Mouse (Mus musculus) kidney, postnatal 0 days (tissue): Measurements from ENCODE around the gene Grip1. TPM values are rescaled to one million over a fixed set of nuclear protein-coding genes. Genes with fewer than 3 reads are reported as not detected.
A peak's percentile ranks its signal among the peaks of the same experiment; 100 is the strongest.

ENCODE experiments used
- ATAC-seq: fragments of 200-750 bp; cut with Nextera tagmentation; replicated peaks from 2 replicates; pipeline ENCODE4 v1.8.0; 2017; ENCODE audit warnings: low read depth, moderate number of reproducible peaks, moderate TSS enrichment, moderate library complexity; ENCODE audit not compliant: low FRiP score
- DNase-seq: peaks from one replicate; pipeline ENCODE4 v3.0.0-alpha.2; 2016; ENCODE audit warnings: low spot score
- H3K27ac ChIP-seq: fragments of 300-500 bp; sonication (generic); 2 replicates; pipeline ENCODE4 v1.5.1; 2014; ENCODE audit warnings: mild to moderate bottlenecking
- H3K27me3 ChIP-seq: fragments of 300-500 bp; sonication (generic); 2 replicates; pipeline ENCODE4 v1.6.1; 2014; ENCODE audit warnings: low read length, mixed read lengths; ENCODE audit not compliant: insufficient read depth
- H3K36me3 ChIP-seq: fragments of 300-500 bp; sonication (generic); 2 replicates; pipeline ENCODE4 v1.6.1; 2014; ENCODE audit warnings: low read length, mixed read lengths; ENCODE audit not compliant: insufficient read depth
- H3K4me1 ChIP-seq: fragments of 300-500 bp; sonication (generic); replicated peaks from 2 replicates; pipeline ENCODE4 v1.6.1; 2014; ENCODE audit warnings: antibody characterized with exemption, low read length, mixed read lengths; ENCODE audit not compliant: insufficient read depth
- H3K4me2 ChIP-seq: fragments of 300-500 bp; sonication (generic); 2 replicates; pipeline ENCODE4 v1.6.1; 2014; ENCODE audit warnings: mild to moderate bottlenecking, low read length, moderate library complexity, mixed read lengths
- H3K4me3 ChIP-seq: fragments of 300-500 bp; sonication (generic); replicated peaks from 2 replicates; pipeline ENCODE4 v1.5.1; 2014; ENCODE audit warnings: low read depth, low read length
- H3K9ac ChIP-seq: fragments of 300-500 bp; sonication (generic); 2 replicates; pipeline ENCODE4 v1.6.1; 2014; ENCODE audit warnings: low read depth, low read length
- H3K9me3 ChIP-seq: fragments of 300-500 bp; sonication (generic); replicated peaks from 2 replicates; pipeline ENCODE4 v1.6.1; 2016; ENCODE audit warnings: low read length, inconsistent platforms, mixed read lengths
- CTCF ChIP-seq: IDR thresholded peaks from 2 replicates; pipeline ENCODE4 v1.5.1; 2016; ENCODE audit warnings: antibody characterized with exemption, low read depth, mild to moderate bottlenecking, moderate library complexity
- WGBS: fragments of 180-500 bp; shearing (Covaris S2); extraction: QIAGEN DNeasy Blood & Tissue Kit; methylation state at CpG from one replicate; pipeline ENCODE4 v1.1.7; 2014; 5-methylcytosine and 5-hydroxymethylcytosine counted together
- polyA plus RNA-seq: library from polyadenylated mRNA; unstranded; fragments of >200 nt; fragmentation: Nextera tagmentation; extraction: Ambion mirVana; gene quantifications from 2 replicates; pipeline ENCODE4 v1.2.1, GENCODE M21; 2015

The Grip1 gene
- polyA plus RNA-seq, 1 experiment from 2014 or later: 3.1 TPM

DNA sequence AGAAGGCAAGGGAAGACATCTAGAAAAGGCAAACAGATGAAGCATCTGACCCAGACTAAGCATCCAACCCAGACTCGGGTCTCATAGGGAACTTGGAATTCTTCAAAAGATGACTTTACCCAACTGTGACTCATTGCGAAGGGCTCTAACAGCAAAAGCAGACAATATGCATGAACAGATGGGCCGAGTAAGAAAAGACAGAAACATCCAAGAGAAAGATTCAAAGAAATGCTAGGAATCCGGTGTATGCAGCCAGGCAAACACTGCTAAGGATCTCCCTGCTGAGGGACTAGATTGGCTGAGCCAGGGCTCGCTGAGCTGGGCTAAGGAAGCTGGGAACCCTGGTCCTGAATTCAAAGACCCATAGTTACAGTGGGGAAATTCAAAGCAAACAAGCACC lies 94.2 kb downstream of the Grip1 start:
- no peaks in the 10 kb centered on the region for H3K9me3 ChIP-seq
- H3K9ac ChIP-seq: no peak overlapping the region
- no peaks in the 10 kb centered on the region for H3K4me1 ChIP-seq
- no peak for ATAC-seq
- WGBS: 88% methylated on average over 5 of the region's 5 CpGs
- H3K27ac ChIP-seq: no peak overlapping the region
- no peaks in the 10 kb centered on the region for H3K36me3 ChIP-seq
- no peak overlapping the region for H3K4me3 ChIP-seq
- no peak for DNase-seq
- TF ChIP-seq CTCF: no peak
- H3K27me3 ChIP-seq: no peaks in the 10 kb centered on the region
- H3K4me2 ChIP-seq: no peak overlapping the region

DNA sequence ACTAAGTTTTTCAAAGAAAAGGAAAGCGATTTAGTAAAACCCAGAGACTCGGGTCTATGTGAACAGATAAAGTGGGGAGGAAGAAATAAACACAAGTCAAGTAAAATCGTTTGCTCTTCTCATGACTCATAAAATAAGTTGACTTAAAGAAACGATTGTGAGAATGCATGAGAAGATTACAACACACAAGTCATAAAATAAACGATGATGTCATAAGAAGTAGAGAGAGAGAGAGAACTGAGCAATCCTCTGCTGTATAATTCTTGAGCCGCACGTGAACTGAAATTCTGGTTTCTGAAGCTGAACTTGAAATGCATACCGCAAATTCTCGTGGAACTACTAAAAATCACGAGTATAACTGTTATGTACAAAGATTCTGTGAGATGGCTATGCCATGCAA lies 95.1 kb downstream of the Grip1 start:
- no peaks in the 10 kb centered on the region for H3K36me3 ChIP-seq
- ATAC-seq: no peak
- DNase-seq: no peak
- no peak overlapping the region for H3K4me3 ChIP-seq
- H3K9ac ChIP-seq: no peak overlapping the region
- H3K4me2 ChIP-seq: no peak overlapping the region
- H3K27me3 ChIP-seq: no peaks in the 10 kb centered on the region
- no peaks in the 10 kb centered on the region for H3K9me3 ChIP-seq
- H3K27ac ChIP-seq: no peak overlapping the region
- WGBS: 85% methylated on average over 10 of the region's 10 CpGs
- H3K4me1 ChIP-seq: no peaks in the 10 kb centered on the region
- TF ChIP-seq CTCF: no peak

DNA sequence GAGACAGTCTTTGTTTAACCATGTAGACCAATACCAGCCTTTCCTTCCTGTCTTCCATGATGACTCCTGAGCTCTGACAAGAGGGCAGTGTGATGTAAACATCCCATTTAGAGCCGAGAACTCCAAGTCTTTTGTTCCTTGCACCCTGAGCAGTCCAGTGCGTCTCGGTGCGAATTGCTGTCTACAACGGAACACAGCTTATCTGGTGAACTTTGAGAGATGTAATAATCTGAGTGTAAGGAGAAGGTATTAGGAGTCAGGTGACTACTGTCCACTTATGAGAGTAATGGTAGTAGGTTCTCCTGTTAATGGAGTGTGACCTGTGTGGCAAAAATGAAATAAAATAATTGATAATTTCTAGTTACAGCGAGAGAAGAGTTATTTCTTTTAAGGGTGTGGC lies 97.0 kb downstream of the Grip1 start:
- Histone ChIP-seq H3K27ac (no peak overlapping the region), H3K36me3 (no peaks in the 10 kb centered on the region), H3K9ac (no peak overlapping the region), H3K9me3 (no peaks in the 10 kb centered on the region), H3K4me2 (no peak overlapping the region), H3K27me3 (no peaks in the 10 kb centered on the region), H3K4me1 (no peaks in the 10 kb centered on the region), H3K4me3 (no peak overlapping the region)
- no peak for DNase-seq
- no peak for ATAC-seq
- TF ChIP-seq CTCF: no peak
- WGBS: 90% methylated on average over 6 of the region's 6 CpGs

DNA sequence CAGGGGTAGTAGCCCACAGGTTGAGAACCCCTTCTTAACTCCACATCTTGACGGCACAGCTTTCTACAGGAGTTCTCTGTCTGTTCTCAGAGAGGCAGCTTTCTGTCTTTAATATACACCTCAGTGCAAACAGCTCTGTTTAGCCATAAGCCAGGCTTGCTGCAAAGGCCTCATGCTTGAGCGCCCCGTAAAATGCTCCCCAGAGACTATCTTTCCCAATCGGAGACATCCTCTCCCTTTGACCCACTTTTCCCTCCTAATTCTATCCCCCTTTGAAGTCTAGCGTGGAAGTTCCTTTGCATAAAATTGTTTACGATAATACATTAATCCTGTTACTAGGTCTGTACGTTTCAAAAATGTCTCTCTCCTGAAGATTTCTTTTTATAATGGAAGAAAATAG lies 102.7 kb downstream of the Grip1 start:
- H3K4me2 ChIP-seq: no peak overlapping the region
- H3K27ac ChIP-seq: no peak overlapping the region
- no peaks in the 10 kb centered on the region for H3K9me3 ChIP-seq
- TF ChIP-seq CTCF: no peak
- H3K9ac ChIP-seq: no peak overlapping the region
- ATAC-seq (no peak), DNase-seq (peak; percentile 50)
- 51% methylated on average over 7 of the region's 7 CpGs for whole genome bisulfite sequencing
- H3K4me1 ChIP-seq: no peaks in the 10 kb centered on the region
- no peak overlapping the region for H3K4me3 ChIP-seq
- no peaks in the 10 kb centered on the region for H3K27me3 ChIP-seq
- H3K36me3 ChIP-seq: no peaks in the 10 kb centered on the region

DNA sequence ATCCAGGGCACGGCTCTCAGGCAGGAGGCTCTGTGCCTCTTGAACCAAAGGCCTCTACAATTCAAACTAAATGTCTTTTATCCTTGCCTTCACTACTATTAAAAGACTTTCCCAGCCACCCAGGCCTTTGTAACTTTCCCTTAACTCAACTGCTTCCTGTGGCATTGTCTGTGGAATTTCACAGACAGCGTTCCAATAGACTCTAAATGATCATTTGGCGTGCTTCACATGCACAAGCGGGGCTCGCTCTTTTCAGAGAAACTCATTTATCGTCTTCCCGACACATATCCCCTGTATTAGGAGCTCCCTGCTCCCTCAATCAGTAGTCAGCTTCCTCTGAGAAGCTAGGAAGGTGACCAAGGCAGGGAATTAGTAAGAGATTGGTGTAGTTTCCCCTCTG lies 104.8 kb downstream of the Grip1 start:
- Histone ChIP-seq H3K27ac (no peak overlapping the region), H3K9ac (no peak overlapping the region), H3K27me3 (no peaks in the 10 kb centered on the region), H3K36me3 (no peaks in the 10 kb centered on the region), H3K4me2 (no peak overlapping the region), H3K9me3 (no peaks in the 10 kb centered on the region), H3K4me3 (no peak overlapping the region), H3K4me1 (no peaks in the 10 kb centered on the region)
- DNase-seq: no peak
- ATAC-seq: no peak
- 94% methylated on average over 7 of the region's 7 CpGs for WGBS
- no peak for TF ChIP-seq CTCF

DNA sequence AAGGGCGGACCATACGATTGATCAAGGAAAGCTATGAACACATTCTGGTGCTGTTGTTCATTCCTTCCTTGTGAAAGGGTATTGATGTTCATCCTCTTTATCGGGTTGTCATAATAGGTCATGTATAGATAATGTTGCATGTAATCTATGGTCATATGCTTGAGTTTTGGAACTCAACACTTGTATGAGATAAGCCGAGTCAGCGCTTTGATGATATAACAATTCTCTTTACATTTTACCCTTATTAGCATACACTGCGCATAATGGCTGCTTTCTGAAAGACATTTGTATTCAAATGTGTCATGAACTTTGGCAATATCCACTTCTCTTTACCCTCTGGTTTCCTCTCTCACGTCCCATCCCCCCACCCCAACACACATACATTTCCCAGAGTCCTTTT lies 111.2 kb downstream of the Grip1 start:
- DNase-seq (no peak), ATAC-seq (no peak)
- no peak overlapping the region for H3K27ac ChIP-seq
- H3K9ac ChIP-seq: no peak overlapping the region
- H3K4me1 ChIP-seq: no peaks in the 10 kb centered on the region
- no peaks in the 10 kb centered on the region for H3K36me3 ChIP-seq
- TF ChIP-seq CTCF: no peak
- H3K9me3 ChIP-seq: no peaks in the 10 kb centered on the region
- 96% methylated on average over 7 of the region's 7 CpGs for WGBS
- H3K4me2 ChIP-seq: no peak overlapping the region
- no peaks in the 10 kb centered on the region for H3K27me3 ChIP-seq
- no peak overlapping the region for H3K4me3 ChIP-seq

DNA sequence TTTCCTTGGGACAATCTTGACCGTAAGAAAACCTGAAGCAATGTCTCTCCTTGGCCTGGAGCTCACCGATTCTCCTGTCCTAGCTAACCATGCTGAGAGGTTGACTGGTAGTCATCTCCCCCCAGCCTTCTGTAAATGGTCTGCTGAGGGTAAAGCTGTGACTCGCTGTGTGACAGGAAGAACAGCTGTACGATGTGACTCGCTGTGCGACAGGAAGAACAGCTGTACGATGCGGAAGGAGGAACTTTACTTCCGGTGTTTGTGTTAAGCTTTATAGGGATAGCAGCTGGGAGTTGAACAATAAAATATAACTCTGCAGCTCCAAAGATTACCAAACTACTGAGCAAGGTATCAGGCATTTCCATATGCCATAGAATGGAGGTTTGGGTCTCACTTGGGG lies 119.5 kb downstream of the Grip1 start:
- peak; percentile 50 for DNase-seq
- Histone ChIP-seq H3K4me1 (no peaks in the 10 kb centered on the region), H3K9me3 (no peaks in the 10 kb centered on the region), H3K4me2 (no peak overlapping the region), H3K27ac (no peak overlapping the region), H3K27me3 (no peaks in the 10 kb centered on the region), H3K9ac (no peak overlapping the region), H3K36me3 (no peaks in the 10 kb centered on the region), H3K4me3 (no peak overlapping the region)
- 65% methylated on average over 9 of the region's 9 CpGs for WGBS
- no peak for TF ChIP-seq CTCF
- ATAC-seq: no peak
